Mouse (Mus musculus): ENCODE results near the gene Reep3.

- TF ChIP-seq CTCF (IDR thresholded peaks at IDR 0.05; ENCODE audit: low read depth, low read length) = no peak
- no peak for TF ChIP-seq EP300 (IDR thresholded peaks at IDR 0.05; ENCODE audit: insufficient read depth, low read depth, low read length)
Measured at GRCm38 (mm10) chr10:67115666-67116091, 18.9 kb upstream of the Reep3 start.

Measured in ES-Bruce4 (cell line).